8 mouse cellular contexts compared by ENCODE assay signal in genomic region chr12:59010482-59010881, GRCm38 (mm10). TPM values are rescaled to one million over a fixed set of nuclear protein-coding genes. Genes with fewer than 3 reads are reported as not detected.
A peak's percentile ranks its signal among the peaks of the same experiment; 100 is the strongest.
DNase-seq lines count a peak whose midpoint lies in the region; ATAC-seq and TF ChIP-seq lines count a peak whose summit lies in the region.

No protein-coding gene starts in this region.

- no peak for TF ChIP-seq POLR2A in liver, adult 2 months (IDR thresholded peaks at IDR 0.05; ENCODE audit: extremely low read depth, insufficient read depth, low read length)
- TF ChIP-seq POLR2A in brain, embryonic 14.5 days (IDR thresholded peaks at IDR 0.05; ENCODE audit: borderline replicate concordance, extremely low read depth, insufficient read depth, insufficient read length, poor library complexity, severe bottlenecking) = no peak

- no peak overlapping the region for H3K4me3 ChIP-seq in liver, adult 2 months (ENCODE audit: insufficient read depth, low read depth, low read length)
- no peak overlapping the region; the same call in 1 of the 2 replicates for H3K4me3 ChIP-seq in hindbrain, embryonic 16.5 days (ENCODE audit: low read length)

- no peak for TF ChIP-seq CTCF in liver, adult 2 months (IDR thresholded peaks at IDR 0.05; ENCODE audit: low read depth, low read length)
- peak; percentile 17; the same call in 1 of the 2 replicates for TF ChIP-seq CTCF in brain, embryonic 14.5 days (IDR thresholded peaks at IDR 0.05; ENCODE audit: borderline replicate concordance, extremely low read depth, insufficient read depth, insufficient read length)

- 19% methylated on average over 2 of the region's 2 CpGs for WGBS in liver, adult 2 months
- 81% methylated on average over 2 of the region's 2 CpGs for WGBS in hindbrain, embryonic 16.5 days

- H3K9me3 ChIP-seq in hindbrain, embryonic 16.5 days (ENCODE audit: control insufficient read depth, low read length) = no peaks in the 10 kb centered on the region

- no peak overlapping the region for H3K27ac ChIP-seq in liver, adult 2 months (replicated peaks; ENCODE audit: insufficient read depth, low read depth, low read length)
- H3K27ac ChIP-seq in hindbrain, embryonic 16.5 days (ENCODE audit: low read depth, low read length) = no peak overlapping the region

- H3K4me1 ChIP-seq in liver, adult 2 months (ENCODE audit: control insufficient read depth, insufficient read depth, low read length) = peaks cover 13% of the 10 kb centered on the region
- peaks cover 25% of the 10 kb centered on the region for H3K4me1 ChIP-seq in hindbrain, embryonic 16.5 days (ENCODE audit: control insufficient read depth, insufficient read depth, low read depth, low read length)

- ATAC-seq in hindbrain, embryonic 16.5 days = no peak

- peak overlapping the region; percentile 84 for H3K4me2 ChIP-seq in hindbrain, embryonic 16.5 days (ENCODE audit: low read length)

- H3K27me3 ChIP-seq in liver, adult 2 months (ENCODE audit: control insufficient read depth, insufficient read depth, low read length) = no peaks in the 10 kb centered on the region
- H3K27me3 ChIP-seq in hindbrain, embryonic 16.5 days (replicated peaks; ENCODE audit: control insufficient read depth, insufficient read depth, low read length) = no peaks in the 10 kb centered on the region

- H3K79me2 ChIP-seq in liver, adult 2 months (ENCODE audit: control insufficient read depth, insufficient read depth, low read length) = peaks cover 18% of the 10 kb centered on the region; the same call in 1 of the 2 replicates

- peak; percentile 17 for DNase-seq in liver, adult 2 months (ENCODE audit: extremely low read depth, low read depth, low spot score)
- DNase-seq in liver = no peak
- DNase-seq in brain, embryonic 14.5 days (ENCODE audit: low read depth) = peak; percentile 20
- peak; percentile 52 for DNase-seq in lung, postnatal 36 days
- DNase-seq in yolk sac, embryonic 10.5 days (ENCODE audit: low spot score) = peak; percentile 9
- DNase-seq in ovary, adult 18-20 months (ENCODE audit: low spot score) = no peak
- DNase-seq in adrenal gland, adult 8-10 months = no peak

- peaks cover 15% of the 10 kb centered on the region for H3K36me3 ChIP-seq in liver, adult 2 months (ENCODE audit: control insufficient read depth, insufficient read depth, low read length)
- peaks cover 11% of the 10 kb centered on the region for H3K36me3 ChIP-seq in hindbrain, embryonic 16.5 days (ENCODE audit: control insufficient read depth, insufficient read depth, low read length)

- no peak overlapping the region for H3K9ac ChIP-seq in liver, adult 2 months (ENCODE audit: low read depth, low read length)
- no peak overlapping the region for H3K9ac ChIP-seq in hindbrain, embryonic 16.5 days (ENCODE audit: low read depth, low read length)

RNA-seq across cellular contexts. Expression of gene Sec23a, which starts 1.3 kb away (rescaled TPM):
- 78.0 and 96.3 TPM in 2 replicates for total RNA-seq in liver, adult 2 months (2014; rRNA removed)
- polyA plus RNA-seq in liver, adult 2 months (2012; rRNA removed) = 23.7 and 25.2 TPM in 2 replicates
- polyA plus RNA-seq in brain, embryonic 14.5 days (2012; rRNA removed) = 54.5 and 67.7 TPM in 2 replicates
- polyA plus RNA-seq in hindbrain, embryonic 16.5 days (2015; fragmentation: Nextera tagmentation; extraction: Ambion mirVana) = 106 and 108 TPM in 2 replicates
- total RNA-seq in adrenal gland, adult 8-10 months (2022) = 10 to 100 TPM; 43.3 to 52.8 (median 44.8) TPM

RNA-seq across cellular contexts. Expression of gene Gemin2, which starts 2.7 kb away (rescaled TPM):
- total RNA-seq in liver, adult 2 months (2014; rRNA removed) = 11.5 and 15.9 TPM in 2 replicates
- polyA plus RNA-seq in liver, adult 2 months (2012; rRNA removed) = 3.7 and 4.8 TPM in 2 replicates
- 7.6 and 9.3 TPM in 2 replicates for polyA plus RNA-seq in brain, embryonic 14.5 days (2012; rRNA removed)
- 13.5 and 14.1 TPM in 2 replicates for polyA plus RNA-seq in hindbrain, embryonic 16.5 days (2015; fragmentation: Nextera tagmentation; extraction: Ambion mirVana)
- 10 to 100 TPM in 2 of 4 experiments, 1 to 10 TPM in 2; 7.3 to 11.2 (median 9.3) TPM for total RNA-seq in adrenal gland, adult 8-10 months (2022)

RNA-seq across cellular contexts. Expression of gene Trappc6b, which starts 50.8 kb away (rescaled TPM):
- 34.2 and 37.6 TPM in 2 replicates for total RNA-seq in liver, adult 2 months (2014; rRNA removed)
- polyA plus RNA-seq in liver, adult 2 months (2012; rRNA removed) = 63.9 and 68.0 TPM in 2 replicates
- polyA plus RNA-seq in brain, embryonic 14.5 days (2012; rRNA removed) = 114 and 134 TPM in 2 replicates
- 150 and 173 TPM in 2 replicates for polyA plus RNA-seq in hindbrain, embryonic 16.5 days (2015; fragmentation: Nextera tagmentation; extraction: Ambion mirVana)
- 10 to 100 TPM; 82.3 to 99.7 (median 89.9) TPM for total RNA-seq in adrenal gland, adult 8-10 months (2022)

RNA-seq across cellular contexts. Expression of gene Pnn, which starts 56.2 kb away (rescaled TPM):
- total RNA-seq in liver, adult 2 months (2014; rRNA removed) = 7.3 and 9.9 TPM in 2 replicates
- 4.7 and 8.6 TPM in 2 replicates for polyA plus RNA-seq in liver, adult 2 months (2012; rRNA removed)
- 58.3 and 89.4 TPM in 2 replicates for polyA plus RNA-seq in brain, embryonic 14.5 days (2012; rRNA removed)
- polyA plus RNA-seq in hindbrain, embryonic 16.5 days (2015; fragmentation: Nextera tagmentation; extraction: Ambion mirVana) = 76.2 and 82.2 TPM in 2 replicates
- 10 to 100 TPM; 25.6 to 55.4 (median 43.2) TPM for total RNA-seq in adrenal gland, adult 8-10 months (2022)

Comparison
In these comparisons a context has a peak if more than half of its experiments do, and no peak if none do; other contexts are left out.
1. DNase-seq: peak in liver, adult 2 months (single experiment), brain, embryonic 14.5 days (single experiment), lung, postnatal 36 days (single experiment) and yolk sac, embryonic 10.5 days (single experiment); none in liver (single experiment), ovary, adult 18-20 months (single experiment) and adrenal gland, adult 8-10 months (single experiment).